Mouse (Mus musculus) embryo, embryonic 10 days (tissue): ENCODE measurements around the gene Wiz.
A peak's percentile ranks its signal among the peaks of the same experiment; 100 is the strongest.

Experiments
- DNase-seq: peaks from one replicate; pipeline ENCODE4 v3.0.0-alpha.2; 2015; ENCODE audit warnings: low spot score

Gene Wiz

GRCm38 (mm10) chr17:32378786-32379185, 10.5 kb downstream of the Wiz start:
- DNase-seq: no peak

- DNase-seq: no peak
These were observed 12.1 kb downstream of the Wiz start for GRCm38 (mm10) chr17:32377137-32377536.

GRCm38 (mm10) chr17:32376475-32376874, 12.8 kb downstream of the Wiz start:
- no peak for DNase-seq

DNA sequence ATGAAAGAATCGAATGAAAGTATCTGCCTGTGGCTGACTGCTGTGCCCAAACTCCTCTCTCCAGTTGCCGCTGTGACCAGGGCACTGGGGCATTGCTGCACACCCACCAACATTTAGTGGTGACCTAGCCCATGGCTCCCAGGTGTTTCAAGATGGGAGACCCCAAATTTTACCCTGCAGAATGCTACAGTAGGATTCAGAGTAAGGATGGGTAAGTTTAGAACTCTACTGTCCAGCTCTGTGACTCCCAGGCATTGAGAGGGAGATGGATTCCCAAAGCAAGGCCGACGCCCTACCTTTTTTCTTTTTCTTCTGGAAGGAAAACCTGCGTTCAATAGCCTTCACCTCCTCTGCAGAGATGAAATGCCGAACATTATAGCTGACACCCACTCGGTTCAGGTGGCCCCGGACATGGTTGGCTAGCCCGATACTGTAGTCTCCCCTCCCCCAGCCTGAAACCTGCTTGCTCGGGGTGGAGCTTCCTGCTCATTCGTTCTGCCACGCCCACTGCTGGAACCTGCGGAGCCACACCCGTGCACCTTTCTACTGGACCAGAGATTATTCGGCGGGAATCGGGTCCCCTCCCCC, 20.2 kb downstream of the Wiz start:
- peak; percentile 27 for DNase-seq

- DNase-seq: no peak
These were observed 21.5 kb downstream of the Wiz start for GRCm38 (mm10) chr17:32367706-32368105.

- no peak for DNase-seq
These were observed 23.9 kb downstream of the Wiz start for GRCm38 (mm10) chr17:32365296-32365695.

- no peak for DNase-seq
These were observed 24.4 kb downstream of the Wiz start for GRCm38 (mm10) chr17:32364850-32365249.

DNA sequence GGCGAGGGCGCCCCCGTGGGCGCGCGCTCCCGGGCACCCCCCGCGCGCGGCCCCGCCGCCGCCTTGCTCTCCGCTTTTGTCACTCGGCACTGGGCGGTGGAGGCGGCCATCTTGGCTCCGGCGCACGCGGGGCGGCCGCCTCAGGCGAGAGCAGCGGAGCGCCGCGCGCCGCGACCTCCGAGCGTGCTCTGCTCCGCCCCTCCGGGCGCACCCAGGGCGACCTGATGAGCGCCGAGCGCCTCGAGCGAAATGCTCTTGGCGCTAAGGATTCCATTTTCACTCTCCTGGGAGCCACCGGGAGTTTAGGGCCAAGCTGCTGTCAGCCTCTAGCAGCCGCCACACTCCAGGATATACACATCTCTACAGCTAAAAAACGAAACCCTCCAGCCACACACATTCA, 24.9 kb downstream of the Wiz start:
- DNase-seq: peak; percentile 95

GRCm38 (mm10) chr17:32363821-32364301, 25.4 kb downstream of the Wiz start:
- DNase-seq: peak; percentile 27

DNA sequence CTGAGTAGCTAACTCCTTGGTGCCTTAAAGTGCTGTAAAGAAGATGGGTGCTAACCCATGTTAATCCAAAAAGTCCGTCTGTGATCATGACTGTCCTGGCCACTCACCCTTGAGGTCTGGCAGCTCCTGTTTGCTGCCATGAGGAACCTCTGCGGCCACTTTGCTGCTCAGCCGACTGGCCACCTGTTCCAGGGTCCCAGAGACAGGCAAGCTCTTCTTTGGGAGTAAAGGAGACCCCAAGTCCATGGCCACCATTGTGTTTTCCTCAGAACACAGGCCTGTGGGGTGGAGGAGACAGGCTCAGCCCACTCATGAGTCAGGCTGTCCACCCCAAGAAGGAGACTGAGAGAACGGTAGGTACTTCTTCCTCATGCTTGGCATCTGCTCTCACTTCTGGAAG, 26.6 kb downstream of the Wiz start:
- no peak for DNase-seq

- DNase-seq: no peak
These were observed 29.3 kb downstream of the Wiz start for GRCm38 (mm10) chr17:32359928-32360327.

DNA sequence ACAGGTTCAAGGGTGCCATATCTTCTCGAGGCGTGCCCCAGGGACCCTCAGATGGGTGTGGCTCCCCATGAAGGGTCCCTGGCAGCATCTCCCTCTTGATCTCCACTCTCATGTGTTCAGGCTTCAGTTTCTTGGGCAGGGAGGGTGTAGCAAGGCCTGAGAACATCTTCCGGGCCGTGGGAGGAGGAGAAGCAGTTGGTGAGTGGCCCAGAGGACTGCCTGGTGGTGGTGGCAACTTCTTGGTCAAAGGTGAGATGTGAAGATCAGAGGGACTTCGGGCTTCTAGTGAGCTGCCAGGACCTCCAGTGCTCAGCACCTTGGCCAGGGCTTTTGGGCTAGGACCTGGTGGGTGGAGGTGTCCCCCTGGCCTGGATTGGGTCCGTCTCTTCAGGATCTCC, 30.3 kb downstream of the Wiz start:
- no peak for DNase-seq

GRCm38 (mm10) chr17:32358192-32358942, 30.9 kb downstream of the Wiz start:
- DNase-seq: no peak

DNA sequence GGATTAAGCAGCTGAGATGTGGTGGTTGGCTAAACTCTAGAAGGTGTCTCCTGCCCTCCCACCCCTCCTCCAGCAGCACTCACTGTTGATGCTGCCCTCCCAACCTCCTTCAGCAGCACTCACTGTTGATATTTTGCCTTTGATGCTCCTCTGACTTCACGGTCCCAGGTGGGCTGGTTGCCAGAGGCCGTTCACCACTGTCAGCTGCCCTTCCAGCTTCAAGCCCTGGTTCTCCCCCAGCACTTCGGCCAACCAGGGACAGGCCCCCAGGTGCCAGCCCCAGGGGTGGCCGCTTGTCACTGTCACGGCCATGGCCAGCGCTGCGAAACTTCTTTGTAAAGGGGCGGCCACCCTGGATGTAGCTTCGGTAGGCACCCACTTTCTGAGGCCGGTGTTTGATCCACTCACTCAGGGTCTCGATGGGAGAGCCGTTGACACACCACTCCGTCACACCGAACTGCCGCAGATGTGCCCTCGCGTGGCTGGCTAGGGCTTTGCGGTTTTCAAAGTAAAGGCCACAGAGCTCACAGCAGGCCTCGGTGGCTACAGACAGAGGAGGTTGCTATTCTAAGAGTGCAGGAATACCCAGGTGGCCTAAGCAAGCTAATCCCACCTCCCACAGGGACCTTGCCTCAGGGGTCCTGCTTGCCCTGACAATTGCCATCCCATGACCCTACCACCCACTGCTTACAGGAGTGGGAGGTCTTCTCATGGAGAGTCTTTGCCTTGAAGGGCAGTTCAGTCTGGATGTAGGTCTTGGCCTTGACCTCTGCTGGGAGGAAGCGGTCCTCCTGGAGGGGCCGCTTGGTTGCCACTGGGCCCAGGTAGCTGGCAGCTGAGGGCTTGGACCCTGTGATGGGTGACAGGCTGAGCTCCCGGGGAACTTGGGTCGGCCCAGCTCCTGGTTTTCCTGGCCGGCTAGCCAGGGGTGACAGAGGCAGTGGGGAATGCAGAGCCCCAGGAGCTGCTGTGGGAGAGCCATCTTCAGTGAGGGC, 32.2 kb downstream of the Wiz start:
- no peak for DNase-seq

DNA sequence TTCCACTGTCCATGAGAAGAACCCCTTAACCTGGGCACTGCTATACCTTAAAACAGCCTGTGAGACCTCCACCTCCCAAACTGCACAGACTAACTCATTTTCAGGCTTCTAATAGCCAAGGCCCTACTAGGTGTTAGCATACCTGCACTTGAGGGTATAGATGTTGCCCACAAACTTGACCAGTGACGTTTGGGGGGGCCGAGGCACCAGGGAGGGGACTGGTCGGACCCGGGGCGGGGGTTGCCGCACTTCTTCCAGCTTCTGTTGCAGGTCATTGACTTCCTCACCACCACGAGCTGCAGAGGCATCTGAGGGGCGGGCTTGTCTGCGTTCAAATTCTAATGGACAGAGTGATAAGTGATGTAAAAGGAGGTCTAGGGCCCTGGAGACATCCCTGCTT, 33.0 kb downstream of the Wiz start:
- DNase-seq: no peak

DNA sequence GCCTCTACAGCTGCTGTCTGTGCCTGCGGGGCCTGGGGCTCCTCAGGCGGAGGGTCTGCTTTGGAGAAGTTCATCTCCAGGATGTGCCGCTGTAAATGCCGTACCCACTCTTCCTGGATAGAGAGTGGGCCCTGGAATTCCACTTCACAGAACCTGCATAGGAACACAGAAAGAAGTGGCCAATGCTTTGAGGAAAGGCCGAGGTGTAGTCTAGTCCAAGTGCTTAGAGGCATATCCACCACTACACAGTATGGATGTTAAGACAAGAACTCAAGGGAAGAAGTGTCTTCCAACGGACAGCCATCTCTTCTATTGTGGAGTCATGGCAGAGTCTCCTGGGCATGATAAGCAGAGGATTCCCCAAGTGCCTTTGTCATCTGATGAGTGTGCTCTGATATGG, 34.2 kb downstream of the Wiz start:
- no peak for DNase-seq

DNA sequence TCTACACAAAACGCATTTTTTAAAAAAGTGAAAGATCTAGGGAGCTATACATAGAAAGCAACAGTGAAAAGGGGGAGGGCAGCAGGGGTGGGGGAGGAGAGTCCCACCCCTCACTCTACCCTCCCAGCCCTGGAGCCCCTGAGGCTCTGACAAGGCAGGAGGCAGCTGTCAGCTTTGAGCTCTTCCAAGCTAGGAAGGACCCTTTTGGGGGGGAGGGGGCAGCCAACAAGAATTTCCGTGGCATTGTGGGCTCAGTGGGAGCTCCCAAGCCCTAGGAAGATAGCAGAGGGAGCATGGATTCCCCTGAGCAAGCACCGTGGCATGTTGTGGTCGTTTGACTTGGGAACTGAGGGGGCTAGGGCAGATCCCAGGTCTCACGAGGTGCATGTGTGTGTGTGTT, 35.0 kb downstream of the Wiz start:
- no peak for DNase-seq

DNA sequence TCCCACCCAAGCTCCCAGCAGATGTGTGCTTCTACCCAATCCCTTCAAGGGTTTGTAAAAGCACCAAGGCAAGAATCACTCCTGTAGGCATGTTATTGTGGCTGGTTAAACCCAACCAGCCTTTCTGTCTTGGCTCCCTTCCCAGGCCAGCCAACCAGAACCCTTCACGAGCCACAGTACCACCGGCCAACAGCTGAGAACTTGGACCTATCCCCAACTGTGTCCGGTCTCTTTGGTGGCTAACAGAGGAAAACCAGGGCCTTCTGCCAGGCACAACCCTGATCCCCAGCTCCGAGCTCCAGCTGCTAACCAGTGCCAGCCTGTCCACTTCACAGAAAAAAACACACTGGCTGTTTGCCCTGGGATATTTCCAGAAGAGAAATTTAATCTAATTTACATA, 35.5 kb downstream of the Wiz start:
- no peak for DNase-seq

GRCm38 (mm10) chr17:32351726-32352125, 37.5 kb downstream of the Wiz start:
- no peak for DNase-seq

DNA sequence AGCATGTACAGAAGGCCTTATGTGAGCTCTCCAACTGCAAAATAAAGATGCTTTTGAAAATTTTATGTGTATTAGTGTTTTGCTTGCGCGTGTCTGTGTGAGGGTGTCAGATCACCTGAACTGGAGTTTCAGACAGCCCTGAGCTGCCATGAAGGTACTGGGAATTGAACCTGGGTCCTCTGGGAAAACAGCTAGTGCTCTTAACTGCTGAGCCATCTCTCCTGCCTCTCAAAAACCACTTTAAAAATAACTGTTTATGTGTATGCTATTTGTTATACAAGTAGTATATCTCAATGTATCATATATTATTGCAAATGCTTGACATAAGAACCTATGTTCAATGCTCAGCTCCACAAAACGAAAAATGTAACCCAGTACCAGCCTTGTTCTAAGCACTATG, 38.0 kb downstream of the Wiz start:
- no peak for DNase-seq

DNA sequence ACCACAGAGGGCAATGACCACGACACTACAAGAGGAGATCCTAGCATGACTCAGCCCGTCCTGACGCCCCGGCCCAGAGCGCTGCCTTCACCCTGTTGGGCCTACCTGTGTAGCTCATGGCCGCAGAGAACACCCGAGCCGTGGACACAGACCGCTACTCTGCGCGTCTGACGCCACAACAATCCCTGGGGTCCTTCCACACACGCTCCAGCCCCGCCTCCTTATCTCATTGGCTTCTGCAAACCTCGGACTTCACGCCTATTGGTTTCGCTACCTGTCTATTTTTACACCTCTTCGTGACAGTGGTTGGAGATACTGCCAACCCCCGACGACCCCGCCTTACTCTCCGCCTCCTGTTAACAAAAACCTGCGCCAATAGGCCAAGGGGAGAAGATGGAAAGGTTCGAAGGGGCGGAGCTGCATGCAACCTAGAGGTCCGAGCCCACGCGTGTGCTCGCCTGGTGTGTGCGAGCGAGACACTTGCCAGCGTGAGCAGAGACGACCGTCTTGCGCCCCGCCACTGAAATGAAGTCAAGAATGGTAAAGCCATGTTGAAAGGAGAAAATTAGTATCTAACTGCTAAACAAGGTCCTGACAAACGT, 38.8 kb downstream of the Wiz start, which contains the start of gene Akap8l:
TSS of gene Akap8l (minus strand) at position 226 of the 602 bp plus-strand sequence.
- peak; percentile 98 for DNase-seq

- no peak for DNase-seq
These were observed 39.3 kb downstream of the Wiz start for GRCm38 (mm10) chr17:32349851-32350381.
